Mouse (Mus musculus) forebrain, postnatal 0 days (tissue): ENCODE results near the gene Crb2. TPM values are rescaled to one million over a fixed set of nuclear protein-coding genes. Genes with fewer than 3 reads are reported as not detected.

Experiments
- ATAC-seq: fragments of 200-750 bp; cut with Nextera tagmentation; 2 replicates; pipeline ENCODE4 v1.8.0; 2017; ENCODE audit warnings: mild to moderate bottlenecking, moderate library complexity
- DNase-seq: peaks from one replicate; pipeline ENCODE4 v3.0.0-alpha.2; 2015
- H3K27ac ChIP-seq: fragments of 300-500 bp; sonication (generic); 2 replicates; pipeline ENCODE4 v1.5.1; 2014; ENCODE audit warnings: low read depth, mild to moderate bottlenecking, antibody characterized with exemption, low read length, moderate library complexity, mixed read lengths
- H3K27me3 ChIP-seq: fragments of 300-500 bp; sonication (generic); 2 replicates; pipeline ENCODE4 v1.6.1; 2014; ENCODE audit warnings: mild to moderate bottlenecking, low read length, mixed read lengths; ENCODE audit not compliant: insufficient read depth
- H3K36me3 ChIP-seq: fragments of 300-500 bp; sonication (generic); 2 replicates; pipeline ENCODE4 v1.6.1; 2014; ENCODE audit warnings: mild to moderate bottlenecking, moderate library complexity; ENCODE audit not compliant: insufficient read depth
- H3K4me1 ChIP-seq: fragments of 300-500 bp; sonication (generic); 2 replicates; pipeline ENCODE4 v1.6.1; 2014; ENCODE audit warnings: antibody characterized with exemption; ENCODE audit not compliant: insufficient read depth
- H3K4me2 ChIP-seq: fragments of 300-500 bp; sonication (generic); 2 replicates; pipeline ENCODE4 v1.6.1; 2014; ENCODE audit warnings: low read depth, mild to moderate bottlenecking, moderate library complexity
- H3K4me3 ChIP-seq: fragments of 300-500 bp; sonication (generic); 2 replicates; pipeline ENCODE4 v1.5.1; 2014; ENCODE audit warnings: low read depth, low read length, mixed read lengths
- H3K9ac ChIP-seq: fragments of 300-500 bp; sonication (generic); 2 replicates; pipeline ENCODE4 v1.6.1; 2014; ENCODE audit warnings: mild to moderate bottlenecking
- H3K9me3 ChIP-seq: fragments of 300-500 bp; sonication (generic); 2 replicates; pipeline ENCODE4 v1.6.1; 2016; ENCODE audit warnings: low read length
- CTCF ChIP-seq: sonication (generic); IDR thresholded peaks from 2 replicates; pipeline ENCODE4 v1.5.1; 2016; ENCODE audit warnings: antibody characterized with exemption, control low read depth, low read depth
- WGBS: fragments of 180-500 bp; shearing (Covaris S2); extraction: QIAGEN DNeasy Blood & Tissue Kit; methylation state at CpG from one replicate; pipeline ENCODE4 v1.1.7; 2014; 5-methylcytosine and 5-hydroxymethylcytosine counted together
- polyA plus RNA-seq: library from polyadenylated mRNA; unstranded; fragments of >200 nt; fragmentation: Nextera tagmentation; extraction: Ambion mirVana; gene quantifications from 2 replicates; pipeline ENCODE4 v1.2.1, GENCODE M21; 2015
- total RNA-seq: library from RNA; depleted of rRNA; stranded (reverse); fragments of >200 nt; gene quantifications from 2 replicates; pipeline ENCODE4 v1.2.3, GENCODE M21; 2014

Crb2 gene
- total and polyA plus RNA-seq, 2 experiments from 2014 or later = 2.7 to 6.0 TPM

DNA sequence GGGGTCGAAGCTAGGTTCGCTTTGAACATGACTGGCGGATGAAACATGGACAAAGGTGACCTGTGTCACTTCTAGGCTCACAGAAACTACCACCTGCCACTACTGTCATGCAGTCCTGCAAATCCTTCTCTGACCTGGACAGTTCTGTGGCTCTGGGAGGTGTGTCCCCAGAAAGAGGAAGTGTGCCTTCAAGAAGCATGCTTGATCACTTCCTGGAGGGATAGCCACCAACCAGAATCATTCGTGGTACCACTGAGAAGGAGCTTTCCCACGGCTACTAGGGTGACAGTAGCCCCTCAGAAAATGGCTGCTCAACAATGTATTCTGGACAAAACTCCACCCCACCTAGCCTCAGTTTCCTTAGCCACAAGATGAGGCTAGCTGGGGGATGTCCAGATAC is 19.0 kb upstream of the Crb2 start:
- Histone ChIP-seq H3K36me3 (no peaks in the 10 kb centered on the region), H3K9me3 (no peaks in the 10 kb centered on the region), H3K27ac (no peak overlapping the region), H3K4me3 (no peak overlapping the region), H3K4me1 (peaks cover 9% of the 10 kb centered on the region; the same call in 1 of the 2 replicates), H3K9ac (no peak overlapping the region), H3K4me2 (no peak overlapping the region), H3K27me3 (no peaks in the 10 kb centered on the region)
- DNase-seq = no peak
- ATAC-seq = no peak
- TF ChIP-seq CTCF = no peak
- WGBS = 88% methylated on average over 5 of the region's 5 CpGs

DNA sequence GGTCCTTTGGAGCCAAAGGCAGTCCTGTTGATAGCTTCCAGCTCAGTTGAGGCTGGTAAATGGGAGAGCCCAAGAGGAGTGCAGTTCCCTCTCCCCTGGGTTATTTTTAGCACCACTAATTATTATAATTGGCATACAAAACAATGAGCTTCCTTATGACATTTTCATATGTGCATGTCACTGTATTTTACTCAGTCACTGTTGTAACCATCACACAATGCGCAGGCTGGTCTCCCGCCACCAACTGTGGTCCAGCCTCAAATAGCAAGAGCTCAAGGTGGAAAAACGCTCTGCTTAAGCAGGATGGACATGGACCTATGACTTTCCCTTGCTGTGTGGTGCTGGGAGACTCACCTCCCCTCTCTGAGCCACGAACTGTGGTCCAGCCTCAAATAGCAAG is 18.3 kb upstream of the Crb2 start:
- DNase-seq = no peak
- Histone ChIP-seq H3K4me2 (no peak overlapping the region), H3K4me1 (peaks cover 9% of the 10 kb centered on the region; the same call in 1 of the 2 replicates), H3K9ac (0 out of 2 replicates have a peak overlapping the region, but pooled peaks have one; percentile 33), H3K9me3 (no peaks in the 10 kb centered on the region), H3K36me3 (no peaks in the 10 kb centered on the region), H3K27me3 (no peaks in the 10 kb centered on the region), H3K4me3 (no peak overlapping the region), H3K27ac (no peak overlapping the region)
- ATAC-seq = peak; percentile 59
- no peak for TF ChIP-seq CTCF
- 76% methylated on average over 4 of the region's 4 CpGs for WGBS

DNA sequence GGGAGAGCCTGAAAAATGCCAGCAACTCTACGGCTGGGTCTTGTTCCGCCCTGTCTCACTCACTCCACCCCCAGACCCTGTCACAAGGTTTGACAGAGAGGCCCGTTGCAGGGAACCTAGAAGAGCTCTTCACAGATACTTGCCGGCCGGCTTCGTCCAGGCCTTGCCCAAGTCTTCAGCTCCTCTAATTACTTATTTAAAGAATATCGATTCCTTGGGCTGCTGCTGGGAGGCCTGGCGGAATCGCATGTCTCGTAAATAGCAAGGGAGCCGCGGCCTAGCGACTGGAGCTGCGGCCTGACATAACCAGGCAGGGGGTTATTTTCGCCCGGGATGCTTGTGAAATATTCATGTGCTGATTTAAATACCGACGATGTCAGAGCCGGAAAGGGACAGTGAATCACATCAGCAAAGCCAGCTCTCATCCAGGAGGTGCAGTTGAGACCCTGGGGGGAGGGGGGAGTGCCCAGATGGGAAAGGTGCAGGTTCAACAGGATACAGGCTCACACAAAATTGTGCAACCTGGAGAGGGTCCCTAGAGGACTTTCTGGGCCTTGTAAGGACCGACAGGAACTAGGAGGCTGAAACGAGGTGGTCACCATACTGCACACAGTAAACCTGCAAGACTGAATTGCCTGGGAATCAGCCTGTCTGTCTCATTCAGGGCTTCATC is 17.6 kb upstream of the Crb2 start:
- no peak for TF ChIP-seq CTCF
- no peaks in the 10 kb centered on the region for H3K36me3 ChIP-seq
- ATAC-seq (peak; percentile 39), DNase-seq (no peak)
- no peak overlapping the region for H3K4me3 ChIP-seq
- H3K9ac ChIP-seq = peak overlapping the region; percentile 33; the same call in 1 of the 2 replicates
- no peaks in the 10 kb centered on the region for H3K27me3 ChIP-seq
- 11% methylated on average over 21 of the region's 21 CpGs for WGBS
- peak overlapping the region; percentile 29; the same call in 1 of the 2 replicates for H3K27ac ChIP-seq
- H3K4me2 ChIP-seq = no peak overlapping the region
- peaks cover 9% of the 10 kb centered on the region; the same call in 1 of the 2 replicates for H3K4me1 ChIP-seq
- no peaks in the 10 kb centered on the region for H3K9me3 ChIP-seq

DNA sequence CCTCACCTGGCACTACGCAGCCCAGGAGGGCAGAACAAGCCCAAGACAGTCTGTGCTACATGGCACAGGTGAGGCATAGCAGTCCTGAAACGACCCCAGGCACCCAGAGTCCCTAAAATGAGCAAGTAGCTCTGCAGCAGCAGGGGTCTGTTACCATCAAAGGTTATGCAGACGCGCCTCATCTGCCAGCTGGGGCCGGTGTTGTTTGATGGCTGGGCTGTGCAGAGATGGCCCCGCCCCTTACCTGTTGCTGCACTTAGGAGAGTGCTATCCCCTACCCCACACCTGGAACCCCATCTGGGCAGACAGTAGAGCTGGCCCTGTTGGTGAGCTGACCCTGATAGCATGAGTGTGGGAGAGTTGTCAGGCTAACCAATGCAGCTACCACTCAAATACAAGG is 15.4 kb upstream of the Crb2 start:
- WGBS = 45% methylated on average over 6 of the region's 6 CpGs
- no peaks in the 10 kb centered on the region for H3K36me3 ChIP-seq

DNA sequence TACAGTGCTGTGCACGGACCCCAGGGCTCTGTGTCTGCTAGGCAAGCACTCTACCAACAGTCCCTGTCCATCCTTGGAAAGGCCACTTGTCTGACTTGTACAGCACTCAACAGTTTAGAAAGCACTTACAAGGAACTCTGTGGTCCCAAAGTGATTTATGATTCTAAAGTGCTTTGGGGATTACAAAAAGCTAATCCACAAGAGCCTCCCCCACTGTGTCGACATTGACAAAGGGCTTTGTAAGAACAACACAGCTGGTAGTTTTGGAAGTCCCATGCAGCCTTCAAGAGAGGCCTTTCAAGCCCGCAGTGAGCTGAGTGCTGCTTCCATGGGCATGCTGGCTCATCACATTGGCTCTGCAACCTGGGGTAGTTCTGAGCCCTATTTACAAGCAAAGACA is 12.4 kb upstream of the Crb2 start:
- no peak for DNase-seq
- H3K27ac ChIP-seq = no peak overlapping the region
- H3K4me3 ChIP-seq = no peak overlapping the region
- H3K9me3 ChIP-seq = no peaks in the 10 kb centered on the region
- no peak overlapping the region for H3K9ac ChIP-seq
- 26% methylated on average over 3 of the region's 3 CpGs for WGBS
- ATAC-seq = no peak
- TF ChIP-seq CTCF = no peak
- no peaks in the 10 kb centered on the region for H3K36me3 ChIP-seq
- no peaks in the 10 kb centered on the region for H3K27me3 ChIP-seq
- H3K4me1 ChIP-seq = peaks cover 19% of the 10 kb centered on the region
- no peak overlapping the region for H3K4me2 ChIP-seq

More for the DNA sequence above, 15.4 kb upstream of the Crb2 start:
- Histone ChIP-seq H3K4me1 (peaks cover 14% of the 10 kb centered on the region), H3K9me3 (no peaks in the 10 kb centered on the region), H3K4me2 (no peak overlapping the region), H3K9ac (no peak overlapping the region), H3K4me3 (no peak overlapping the region), H3K27me3 (no peaks in the 10 kb centered on the region), H3K27ac (no peak overlapping the region)
- TF ChIP-seq CTCF = no peak
- no peak for ATAC-seq
- no peak for DNase-seq

DNA sequence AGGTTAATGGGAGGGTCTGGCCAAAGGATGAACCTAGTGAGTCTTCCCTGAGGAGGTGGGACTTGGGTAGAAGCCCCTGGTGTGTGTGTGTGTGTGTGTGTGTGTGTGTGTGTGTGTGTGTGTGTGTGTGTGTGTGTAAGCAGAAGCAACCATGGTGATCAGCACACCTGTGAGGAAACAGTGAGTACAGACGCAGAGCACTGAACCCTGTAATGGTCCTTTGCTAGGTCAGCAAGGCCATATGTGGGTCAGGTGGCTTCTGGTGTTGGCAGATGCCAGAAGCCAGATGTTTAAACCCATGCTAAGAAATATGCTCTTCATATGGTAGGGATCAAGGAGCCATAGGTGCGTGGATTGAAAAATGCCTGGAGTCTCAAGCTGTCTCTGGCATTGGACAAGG is 11.5 kb upstream of the Crb2 start:
- TF ChIP-seq CTCF = no peak
- H3K9ac ChIP-seq = no peak overlapping the region
- ATAC-seq (no peak), DNase-seq (no peak)
- no peaks in the 10 kb centered on the region for H3K36me3 ChIP-seq
- peaks cover 19% of the 10 kb centered on the region for H3K4me1 ChIP-seq
- H3K27ac ChIP-seq = no peak overlapping the region
- no peak overlapping the region for H3K4me2 ChIP-seq
- no peak overlapping the region for H3K4me3 ChIP-seq
- H3K27me3 ChIP-seq = no peaks in the 10 kb centered on the region
- 98% methylated on average over 2 of the region's 2 CpGs for WGBS
- H3K9me3 ChIP-seq = no peaks in the 10 kb centered on the region

DNA sequence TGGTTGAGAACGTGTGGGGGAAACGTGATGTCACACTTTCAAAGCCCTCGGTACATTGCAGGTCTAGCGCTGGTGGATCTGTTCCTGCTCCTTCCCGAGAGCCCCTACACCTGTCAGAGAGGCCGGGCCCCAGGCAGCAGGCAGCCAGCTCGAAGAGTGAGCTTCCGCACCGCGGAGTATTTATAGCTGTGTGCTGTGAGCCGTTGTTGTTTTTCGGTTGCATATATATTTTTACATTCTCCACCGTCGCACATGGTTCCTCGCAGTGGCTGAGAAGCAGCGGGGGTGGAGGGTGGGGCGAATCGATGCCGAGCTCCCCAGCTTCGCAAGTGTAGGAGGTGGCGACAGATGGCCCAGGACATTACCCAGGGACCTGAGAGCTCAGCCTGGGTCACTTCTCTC is 11.0 kb upstream of the Crb2 start:
- H3K4me3 ChIP-seq = no peak overlapping the region
- TF ChIP-seq CTCF = no peak
- H3K36me3 ChIP-seq = no peaks in the 10 kb centered on the region
- DNase-seq = no peak
- no peak overlapping the region for H3K9ac ChIP-seq
- no peaks in the 10 kb centered on the region for H3K27me3 ChIP-seq
- H3K4me2 ChIP-seq = no peak overlapping the region
- 29% methylated on average over 21 of the region's 21 CpGs for WGBS
- no peaks in the 10 kb centered on the region for H3K9me3 ChIP-seq
- H3K27ac ChIP-seq = 0 out of 2 replicates have a peak overlapping the region, but pooled peaks have one; percentile 29
- H3K4me1 ChIP-seq = peaks cover 19% of the 10 kb centered on the region
- 0 out of 2 replicates have a peak, but pooled peaks have one; percentile 7 for ATAC-seq
